Mouse (Mus musculus): ENCODE results near the gene Pla1a. TPM values are rescaled to one million over a fixed set of nuclear protein-coding genes. Genes with fewer than 3 reads are reported as not detected.

Pla1a gene
- total RNA-seq, 2 experiments from 2014 or later, result 0.63 to 0.92 TPM

- no peak for DNase-seq
These were observed 66.7 kb downstream of the Pla1a start for GRCm38 (mm10) chr16:38366231-38366630.

GRCm38 (mm10) chr16:38365390-38365789, 67.6 kb downstream of the Pla1a start:
- DNase-seq, result no peak

- DNase-seq, result no peak
These were observed 69.3 kb downstream of the Pla1a start for GRCm38 (mm10) chr16:38363657-38364056.

GRCm38 (mm10) chr16:38363256-38363595, 69.7 kb downstream of the Pla1a start:
- no peak for DNase-seq

GRCm38 (mm10) chr16:38362493-38363255, 70.3 kb downstream of the Pla1a start:
- DNase-seq, result no peak

- no peak for DNase-seq
These were observed 71.0 kb downstream of the Pla1a start, which contains the start of gene Popdc2 for GRCm38 (mm10) chr16:38361933-38362332. Gene Popdc2 (plus strand): TSS chr16:38362209.

GRCm38 (mm10) chr16:38360317-38360716, 72.6 kb downstream of the Pla1a start:
- no peak for DNase-seq

- DNase-seq, result no peak
These were observed 73.1 kb downstream of the Pla1a start for GRCm38 (mm10) chr16:38359857-38360256.

- DNase-seq, result no peak
These were observed 73.7 kb downstream of the Pla1a start for GRCm38 (mm10) chr16:38359241-38359640.

- no peak for DNase-seq
These were observed 74.6 kb downstream of the Pla1a start for GRCm38 (mm10) chr16:38358256-38358812.

- no peak for DNase-seq
These were observed 78.6 kb downstream of the Pla1a start for GRCm38 (mm10) chr16:38354185-38354913.

GRCm38 (mm10) chr16:38353642-38354041, 79.3 kb downstream of the Pla1a start:
- no peak for DNase-seq

GRCm38 (mm10) chr16:38352851-38353250, 80.1 kb downstream of the Pla1a start:
- DNase-seq, result no peak

- DNase-seq, result no peak
These were observed 80.9 kb downstream of the Pla1a start for GRCm38 (mm10) chr16:38352031-38352430.

GRCm38 (mm10) chr16:38350939-38351338, 82.0 kb downstream of the Pla1a start:
- DNase-seq, result no peak

GRCm38 (mm10) chr16:38350361-38350855, 82.5 kb downstream of the Pla1a start:
- DNase-seq, result no peak

- no peak for DNase-seq
These were observed 83.1 kb downstream of the Pla1a start for GRCm38 (mm10) chr16:38349881-38350280.

GRCm38 (mm10) chr16:38348217-38348761, 84.7 kb downstream of the Pla1a start:
- DNase-seq, result no peak

GRCm38 (mm10) chr16:38347588-38347987, 85.4 kb downstream of the Pla1a start:
- DNase-seq, result no peak

GRCm38 (mm10) chr16:38346529-38347325, 86.2 kb downstream of the Pla1a start, which contains the start of the genes Cox17 and Gm21987:
Gene Cox17 (plus strand): TSS chr16:38346991.
Gene Gm21987 (plus strand): TSS chr16:38347040.
- peak; percentile 89 to 90 for DNase-seq
